Mouse (Mus musculus) heart, embryonic 11.5 days (tissue): ENCODE measurements at regions not wholly inside any gene's neighbourhood (a gene's known extent, or its start where the extent isn't known, plus 50 kb on each side); places are given as distances from the start of the nearest gene placed in this dataset.

Experiments
- ATAC-seq: fragments of 200-750 bp; cut with Nextera tagmentation; replicated peaks from 2 replicates; pipeline ENCODE4 v1.8.0; 2017; ENCODE audit warnings: moderate library complexity; ENCODE audit not compliant: insufficient number of reproducible peaks, low FRiP score, low TSS enrichment
- H3K27ac ChIP-seq: fragments of 300-500 bp; sonication (generic); 2 replicates; pipeline ENCODE4 v1.5.1; 2014; ENCODE audit warnings: mild to moderate bottlenecking, low read depth, low read length
- H3K27me3 ChIP-seq: fragments of 300-500 bp; sonication (generic); 2 replicates; pipeline ENCODE4 v1.6.1; 2014; ENCODE audit warnings: mild to moderate bottlenecking, low read length, mixed read lengths; ENCODE audit not compliant: control insufficient read depth, insufficient read depth
- H3K36me3 ChIP-seq: fragments of 300-500 bp; sonication (generic); 2 replicates; pipeline ENCODE4 v1.6.1; 2014; ENCODE audit warnings: mild to moderate bottlenecking, low read length, moderate library complexity, mixed read lengths; ENCODE audit not compliant: control insufficient read depth, insufficient read depth
- H3K4me1 ChIP-seq: fragments of 300-500 bp; sonication (generic); 2 replicates; pipeline ENCODE4 v1.6.1; 2014; ENCODE audit warnings: low read length; ENCODE audit not compliant: control insufficient read depth, insufficient read depth
- H3K4me2 ChIP-seq: fragments of 300-500 bp; sonication (generic); 2 replicates; pipeline ENCODE4 v1.6.1; 2014; ENCODE audit warnings: mild to moderate bottlenecking, moderate library complexity
- H3K4me3 ChIP-seq: fragments of 300-500 bp; sonication (generic); 2 replicates; pipeline ENCODE4 v1.5.1; 2014; ENCODE audit warnings: low read depth, low read length
- H3K9ac ChIP-seq: fragments of 300-500 bp; sonication (generic); 2 replicates; pipeline ENCODE4 v1.6.1; 2014; ENCODE audit warnings: mild to moderate bottlenecking, low read depth, low read length, moderate library complexity
- H3K9me3 ChIP-seq: fragments of 300-500 bp; sonication (generic); replicated peaks from 2 replicates; pipeline ENCODE4 v1.6.1; 2016; ENCODE audit warnings: low read length; ENCODE audit not compliant: control insufficient read depth
- WGBS: fragments of 180-500 bp; shearing (Covaris S2); extraction: QIAGEN DNeasy Blood & Tissue Kit; methylation state at CpG from one replicate; pipeline ENCODE4 v1.1.7; 2014; ENCODE audit not compliant: insufficient replicate concordance; 5-methylcytosine and 5-hydroxymethylcytosine counted together

DNA sequence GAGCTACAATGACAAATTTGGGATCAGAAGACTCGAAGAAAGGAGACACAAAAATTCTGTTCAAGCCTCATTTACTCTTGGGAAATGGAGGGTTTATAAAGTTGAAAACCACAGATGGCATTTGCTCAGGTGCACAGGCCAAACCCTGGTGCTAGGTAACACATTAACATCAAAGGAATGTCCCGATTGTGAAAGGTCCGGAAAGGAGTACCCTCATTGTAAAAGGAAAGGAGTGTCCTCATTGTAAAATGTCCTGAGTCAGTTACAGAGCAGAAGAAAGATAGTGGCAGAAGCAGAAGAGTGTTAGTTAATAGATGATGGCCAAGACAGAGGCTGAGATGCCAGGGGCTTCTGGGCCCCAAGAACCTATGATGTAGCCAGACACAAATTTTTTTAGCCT, 252.8 kb upstream of the Gm21798 start:
- Histone ChIP-seq H3K36me3 (no peaks in the 10 kb centered on the region), H3K4me2 (no peak overlapping the region), H3K9ac (no peak overlapping the region), H3K27ac (no peak overlapping the region), H3K4me3 (no peak overlapping the region), H3K4me1 (no peaks in the 10 kb centered on the region), H3K9me3 (no peaks in the 10 kb centered on the region), H3K27me3 (no peaks in the 10 kb centered on the region)
- ATAC-seq: no peak
- WGBS: 76% methylated on average over 3 of the region's 3 CpGs

DNA sequence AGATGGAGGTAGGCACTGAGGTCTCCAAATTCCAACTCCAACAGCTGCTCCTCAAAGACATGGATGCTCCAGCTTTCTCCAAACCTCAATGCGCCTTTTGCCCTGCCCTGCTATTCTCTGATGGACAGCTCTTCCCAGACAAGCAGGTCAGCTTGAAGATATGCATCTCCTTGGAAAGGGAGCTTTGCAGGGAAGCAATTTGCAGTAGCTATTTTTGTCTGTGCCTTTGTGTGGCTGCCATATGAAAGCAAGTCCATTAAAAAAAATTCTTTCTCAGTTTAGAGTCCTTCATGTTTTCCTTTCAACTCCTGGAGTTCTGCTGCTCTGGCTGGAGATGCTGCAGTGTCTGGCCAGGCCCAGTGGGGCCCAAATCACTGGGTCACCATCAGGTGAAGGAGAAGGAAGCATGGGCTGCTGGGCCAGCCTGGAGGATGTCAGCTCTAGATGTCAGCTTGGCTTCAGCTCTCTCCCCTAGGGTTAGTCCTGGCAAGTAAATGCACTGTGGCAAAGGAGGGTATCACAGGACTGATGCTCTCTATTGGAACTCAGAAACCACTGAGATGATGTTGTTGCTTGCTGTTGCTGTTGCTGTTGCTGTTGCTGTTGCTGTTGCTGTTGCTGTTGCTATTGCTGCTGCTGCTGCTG, 240.5 kb upstream of the Gm21798 start:
- Histone ChIP-seq H3K36me3 (no peaks in the 10 kb centered on the region), H3K9ac (no peak overlapping the region), H3K9me3 (no peaks in the 10 kb centered on the region), H3K27me3 (no peaks in the 10 kb centered on the region), H3K4me1 (peaks cover 6% of the 10 kb centered on the region), H3K4me3 (no peak overlapping the region), H3K27ac (no peak overlapping the region), H3K4me2 (no peak overlapping the region)
- no peak for ATAC-seq
- 67% methylated on average over 1 of the region's 1 CpGs for WGBS

DNA sequence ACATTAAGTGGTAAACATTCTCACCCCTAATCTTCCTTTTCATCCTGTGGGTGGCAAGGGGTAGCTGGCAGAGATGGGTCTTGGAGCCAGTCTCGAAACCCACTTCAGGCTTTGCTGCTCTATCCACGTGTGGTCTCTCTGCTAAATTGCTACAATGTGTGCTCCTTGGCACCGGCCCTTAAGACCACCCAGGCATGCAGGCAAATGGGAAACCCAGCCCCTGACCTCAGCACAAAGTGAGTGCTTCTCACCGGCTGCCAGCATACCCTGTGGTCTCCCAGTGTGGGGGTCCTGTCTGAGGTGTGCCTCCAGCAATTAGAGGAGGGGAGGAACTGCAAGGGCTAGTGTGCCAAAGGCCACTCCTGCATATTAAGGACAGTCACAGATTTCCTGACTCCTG, 238.5 kb upstream of the Gm21798 start:
- no peak overlapping the region for H3K4me3 ChIP-seq
- H3K27me3 ChIP-seq: no peaks in the 10 kb centered on the region
- H3K9ac ChIP-seq: no peak overlapping the region
- H3K4me1 ChIP-seq: peaks cover 6% of the 10 kb centered on the region
- H3K4me2 ChIP-seq: no peak overlapping the region
- H3K36me3 ChIP-seq: no peaks in the 10 kb centered on the region
- no peak for ATAC-seq
- H3K27ac ChIP-seq: no peak overlapping the region
- no peaks in the 10 kb centered on the region for H3K9me3 ChIP-seq
- 49% methylated on average over 4 of the region's 4 CpGs for WGBS

GRCm38 (mm10) chr15:64580481-64580880, 237.0 kb upstream of the Gm21798 start:
- Histone ChIP-seq H3K36me3 (no peaks in the 10 kb centered on the region), H3K27ac (no peak overlapping the region), H3K4me2 (no peak overlapping the region), H3K9ac (no peak overlapping the region), H3K4me1 (peaks cover 6% of the 10 kb centered on the region), H3K4me3 (no peak overlapping the region), H3K9me3 (no peaks in the 10 kb centered on the region), H3K27me3 (no peaks in the 10 kb centered on the region)
- no peak for ATAC-seq
- WGBS: 89% methylated on average over 1 of the region's 1 CpGs

DNA sequence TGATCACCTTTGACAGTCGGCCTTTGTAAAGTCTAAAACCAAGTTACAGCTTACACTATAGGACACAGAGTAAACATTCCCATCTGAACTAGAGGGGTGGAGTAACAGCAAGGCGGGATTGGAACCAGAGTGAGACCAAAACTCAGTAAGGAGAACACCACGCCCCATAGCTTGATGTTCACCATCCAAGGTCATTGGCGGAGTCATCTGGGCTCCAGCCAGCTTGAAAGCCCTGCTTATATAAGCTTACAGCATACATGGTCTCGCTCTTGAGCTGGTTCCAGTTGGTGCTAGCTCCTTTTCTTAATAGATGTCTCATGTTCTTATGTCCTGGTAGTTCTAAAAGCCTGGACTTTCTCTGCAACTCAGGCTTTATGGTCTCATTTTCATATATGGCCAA, 236.4 kb upstream of the Gm21798 start:
- no peak for ATAC-seq
- Histone ChIP-seq H3K9ac (no peak overlapping the region), H3K9me3 (no peaks in the 10 kb centered on the region), H3K36me3 (no peaks in the 10 kb centered on the region), H3K4me2 (no peak overlapping the region), H3K27ac (no peak overlapping the region), H3K27me3 (no peaks in the 10 kb centered on the region), H3K4me3 (no peak overlapping the region), H3K4me1 (peaks cover 6% of the 10 kb centered on the region)
- 80% methylated on average over 5 of the region's 5 CpGs for WGBS

DNA sequence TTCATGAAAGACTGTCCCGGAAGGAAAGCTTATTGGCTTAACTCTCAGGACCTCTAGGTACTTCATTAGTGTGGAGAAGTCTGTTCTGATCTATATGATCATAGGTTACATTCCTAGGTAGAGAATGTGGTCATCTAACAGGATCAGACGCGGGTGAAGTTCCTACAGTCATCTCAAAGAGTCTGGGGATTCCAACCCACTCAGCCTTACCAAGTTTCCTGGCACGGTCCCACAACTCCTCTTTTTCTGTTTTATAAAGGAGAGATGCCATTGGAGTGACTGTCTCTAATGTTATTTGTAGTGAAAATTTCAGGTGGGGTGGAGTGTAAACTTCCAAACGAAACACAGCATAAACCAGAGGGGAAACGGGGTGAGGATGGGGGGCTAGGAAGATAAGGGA, 233.4 kb upstream of the Gm21798 start:
- Histone ChIP-seq H3K36me3 (no peaks in the 10 kb centered on the region), H3K9me3 (no peaks in the 10 kb centered on the region), H3K27me3 (no peaks in the 10 kb centered on the region), H3K4me1 (no peaks in the 10 kb centered on the region), H3K4me3 (no peak overlapping the region), H3K9ac (no peak overlapping the region), H3K27ac (no peak overlapping the region), H3K4me2 (no peak overlapping the region)
- no peak for ATAC-seq
- 79% methylated on average over 6 of the region's 6 CpGs for WGBS

GRCm38 (mm10) chr15:64586776-64587175, 230.7 kb upstream of the Gm21798 start:
- H3K27ac ChIP-seq: no peak overlapping the region
- no peaks in the 10 kb centered on the region for H3K9me3 ChIP-seq
- 83% methylated on average over 3 of the region's 3 CpGs for WGBS
- no peak overlapping the region for H3K4me3 ChIP-seq
- no peaks in the 10 kb centered on the region for H3K27me3 ChIP-seq
- no peaks in the 10 kb centered on the region for H3K36me3 ChIP-seq
- H3K4me1 ChIP-seq: no peaks in the 10 kb centered on the region
- H3K9ac ChIP-seq: no peak overlapping the region
- no peak overlapping the region for H3K4me2 ChIP-seq
- no peak for ATAC-seq

- no peak for ATAC-seq
- no peak overlapping the region for H3K9ac ChIP-seq
- H3K36me3 ChIP-seq: no peaks in the 10 kb centered on the region
- no peak overlapping the region for H3K27ac ChIP-seq
- WGBS: 65% methylated on average over 1 of the region's 1 CpGs
- H3K9me3 ChIP-seq: no peaks in the 10 kb centered on the region
- H3K4me2 ChIP-seq: no peak overlapping the region
- H3K4me1 ChIP-seq: no peaks in the 10 kb centered on the region
- H3K27me3 ChIP-seq: no peaks in the 10 kb centered on the region
- no peak overlapping the region for H3K4me3 ChIP-seq
Measured at GRCm38 (mm10) chr15:64590092-64590881, 227.2 kb upstream of the Gm21798 start.

GRCm38 (mm10) chr15:64613503-64613902, 204.0 kb upstream of the Gm21798 start:
- Histone ChIP-seq H3K36me3 (no peaks in the 10 kb centered on the region), H3K4me3 (no peak overlapping the region), H3K9me3 (no peaks in the 10 kb centered on the region), H3K4me1 (no peaks in the 10 kb centered on the region), H3K27ac (no peak overlapping the region), H3K4me2 (no peak overlapping the region), H3K9ac (no peak overlapping the region), H3K27me3 (no peaks in the 10 kb centered on the region)
- no peak for ATAC-seq
- 51% methylated on average over 4 of the region's 4 CpGs for WGBS
